Mouse (Mus musculus) cerebral cortex, adult 2 months (tissue): Measurements from ENCODE around the gene Fam98a.

ENCODE experiments used
- WGBS: fragments of 180-500 bp; shearing (Covaris S2); methylation state at CpG from one replicate; pipeline ENCODE4 v1.1.7; 2018; 5-methylcytosine and 5-hydroxymethylcytosine counted together

Fam98a gene

DNA sequence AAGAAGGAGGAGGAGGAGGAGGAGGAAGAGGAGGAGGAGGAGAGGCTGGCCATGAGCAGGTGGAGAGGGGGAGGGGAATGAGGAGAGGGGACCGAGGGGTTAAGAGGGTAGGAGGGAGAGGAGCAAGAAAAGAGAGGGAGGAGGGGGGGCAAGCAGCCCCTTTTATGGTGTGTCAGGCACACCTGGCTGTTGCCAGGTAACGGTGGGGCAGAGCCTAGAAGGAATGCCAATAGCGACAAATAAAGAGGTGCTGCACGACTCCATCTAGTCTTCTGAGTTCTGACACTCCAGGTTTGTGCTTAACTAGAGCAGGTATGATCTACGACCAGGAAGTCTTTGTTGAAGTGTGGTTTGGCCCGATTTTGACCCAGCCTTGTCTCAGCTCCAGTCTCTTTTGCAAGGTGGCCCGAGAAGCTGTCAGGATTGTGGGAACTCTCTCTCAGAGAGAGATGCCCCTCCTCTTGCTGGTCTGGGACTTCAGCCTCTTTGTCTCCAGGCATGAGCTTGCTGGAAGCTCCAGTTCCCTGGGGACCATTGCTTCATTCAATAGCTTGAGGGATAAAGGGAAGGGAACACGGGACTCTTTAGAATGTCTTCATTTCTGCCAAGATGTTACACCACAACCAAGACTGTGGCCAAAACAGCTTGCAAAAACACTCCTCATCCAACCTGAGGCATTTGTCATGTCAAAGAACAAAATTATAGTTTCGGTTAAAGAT lies 29.2 kb downstream of the Fam98a start:
- 39% methylated on average over 9 of the region's 9 CpGs for WGBS

GRCm38 (mm10) chr17:75521236-75521842 lies 30.4 kb downstream of the Fam98a start:
- 70% methylated on average over 6 of the region's 6 CpGs for WGBS

DNA sequence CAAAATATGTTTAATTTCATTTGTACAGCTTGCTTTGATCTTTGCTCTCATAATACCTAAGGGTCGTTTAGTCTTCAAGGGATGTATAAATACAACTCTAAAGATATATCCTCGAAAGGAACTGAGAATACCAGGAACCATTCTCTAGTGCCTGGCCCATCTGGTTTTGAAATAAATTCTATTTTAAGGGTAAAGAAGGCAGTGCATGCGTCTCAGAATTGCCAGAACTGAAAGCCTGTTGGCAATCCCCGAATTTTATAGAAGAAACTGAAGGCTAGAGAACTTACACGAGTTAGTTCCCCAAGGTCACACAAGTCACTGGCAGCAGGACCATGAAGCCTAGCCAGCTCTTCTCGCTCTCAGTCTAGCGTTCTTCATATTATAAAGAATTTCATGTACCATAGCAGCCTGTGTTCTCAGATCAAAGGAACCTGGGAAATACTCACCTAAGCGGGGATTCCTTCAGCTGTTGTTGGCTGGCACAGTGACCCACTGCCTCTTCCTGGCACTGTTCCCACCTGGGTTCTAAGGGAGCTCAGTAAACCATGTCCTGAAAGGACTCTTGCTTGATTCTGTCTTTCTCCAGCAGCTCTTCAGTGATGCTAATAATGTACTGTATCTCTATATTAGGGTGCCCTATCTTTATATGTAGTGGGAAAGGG lies 32.4 kb downstream of the Fam98a start:
- 40% methylated on average over 8 of the region's 8 CpGs for WGBS

GRCm38 (mm10) chr17:75518181-75518901 lies 33.4 kb downstream of the Fam98a start:
- WGBS: 66% methylated on average over 8 of the region's 8 CpGs

DNA sequence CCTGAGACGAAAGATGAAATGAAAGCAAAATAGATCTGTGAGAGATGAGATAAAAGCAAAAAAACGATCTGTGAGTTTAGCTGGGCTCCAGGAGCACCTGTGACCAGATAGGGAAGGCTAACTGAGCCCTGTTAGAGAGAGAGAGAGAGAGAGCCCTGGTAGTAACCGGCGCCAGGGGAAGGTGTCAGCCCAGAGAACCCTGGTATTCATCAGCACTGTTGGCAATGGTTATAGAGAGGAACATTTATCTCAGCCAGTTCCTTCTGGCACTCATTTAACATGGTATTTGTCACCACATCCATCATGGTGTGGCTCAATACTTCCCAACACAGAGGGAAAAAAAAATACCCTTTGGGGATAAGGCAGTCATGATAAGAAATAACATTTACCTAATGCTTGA lies 35.2 kb downstream of the Fam98a start:
- WGBS: 67% methylated on average over 4 of the region's 4 CpGs

DNA sequence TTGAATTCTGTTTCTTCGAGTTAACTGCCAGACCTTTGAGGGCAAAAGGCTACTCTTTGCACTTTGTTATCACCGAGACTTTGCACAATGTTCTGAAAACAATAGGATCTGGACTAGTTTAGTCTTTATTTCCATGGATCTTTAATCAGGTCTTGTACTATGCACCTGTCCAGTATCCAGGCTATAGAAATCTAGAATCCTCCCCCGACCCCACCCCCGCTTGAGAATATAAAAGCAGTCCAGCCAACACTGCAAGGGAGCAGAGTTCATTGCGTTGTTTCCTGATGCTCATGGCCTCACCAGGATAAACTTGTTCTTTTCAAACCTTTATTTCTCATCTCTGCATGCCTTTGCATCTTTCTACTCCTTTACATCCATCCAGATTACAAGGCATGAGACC lies 42.5 kb downstream of the Fam98a start:
- WGBS: 97% methylated on average over 5 of the region's 5 CpGs

DNA sequence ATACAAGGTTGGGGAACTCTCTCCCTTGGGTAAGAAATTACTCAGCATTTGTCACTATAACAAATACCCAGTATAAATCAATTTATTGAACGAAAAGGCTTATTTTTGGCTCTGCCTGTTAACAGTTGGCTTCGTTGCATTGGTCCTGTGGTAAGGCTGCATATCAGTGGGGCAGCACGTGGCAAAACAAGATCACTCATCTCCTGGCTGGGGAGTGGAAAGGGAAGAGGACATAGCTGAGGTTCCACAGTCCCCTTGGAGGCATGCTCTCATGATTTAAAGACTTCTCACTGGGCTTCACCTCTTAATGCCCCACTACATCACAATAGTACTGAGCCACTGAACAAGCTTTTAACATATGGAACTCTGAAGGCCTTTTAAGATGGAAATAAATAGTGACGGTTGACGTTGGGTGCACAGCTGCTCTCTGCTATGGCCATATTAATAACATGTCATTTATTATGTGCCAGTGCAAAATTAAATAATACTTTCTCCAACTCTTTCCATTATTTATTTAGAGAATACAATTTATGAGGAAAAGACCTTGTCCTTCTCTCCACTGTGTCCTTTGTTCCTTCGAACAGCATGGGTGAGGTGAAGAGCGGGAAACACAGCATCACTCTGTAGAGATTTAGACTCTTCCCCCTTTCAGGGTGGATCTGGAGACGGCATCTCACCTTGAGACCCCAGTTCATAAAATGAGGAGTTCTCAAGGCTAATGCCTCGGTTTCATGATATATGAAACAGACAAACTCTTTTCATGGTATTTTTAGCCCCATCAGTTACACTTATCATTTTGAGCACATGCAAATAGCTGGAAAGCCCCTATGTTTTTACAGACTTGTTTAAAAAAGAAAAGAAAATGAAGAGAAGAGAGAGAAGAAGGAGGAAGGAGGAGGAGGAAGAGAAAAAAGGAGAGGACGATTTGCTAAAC lies 44.8 kb downstream of the Fam98a start:
- WGBS: 90% methylated on average over 10 of the region's 10 CpGs

DNA sequence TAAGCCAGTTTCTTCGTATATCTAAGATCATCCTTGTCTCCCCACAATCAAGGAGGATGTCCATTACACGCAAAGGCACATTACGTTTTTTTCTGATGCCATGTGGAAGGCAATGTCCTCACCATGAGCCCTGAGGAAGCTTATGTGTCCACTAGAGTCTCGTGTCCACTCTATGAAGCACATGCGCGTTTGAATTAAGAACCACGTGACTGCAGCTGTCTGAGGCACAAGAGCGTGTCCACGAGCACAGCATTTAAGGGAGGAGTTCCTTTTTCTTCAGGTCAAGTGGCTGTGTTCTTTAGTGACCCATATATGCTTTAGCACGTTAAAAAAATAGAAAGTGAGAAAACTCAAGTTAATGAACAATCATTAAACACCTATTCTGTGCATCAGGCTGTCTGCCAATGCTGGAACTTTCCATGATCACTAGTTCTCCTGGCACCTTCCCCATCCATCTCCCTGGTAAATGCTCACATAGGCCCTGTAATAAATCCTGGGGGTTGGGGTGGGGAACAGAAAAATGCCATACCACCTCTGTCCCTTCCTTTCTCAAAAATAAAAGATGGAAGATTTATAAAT lies 45.6 kb downstream of the Fam98a start:
- 90% methylated on average over 10 of the region's 10 CpGs for WGBS

DNA sequence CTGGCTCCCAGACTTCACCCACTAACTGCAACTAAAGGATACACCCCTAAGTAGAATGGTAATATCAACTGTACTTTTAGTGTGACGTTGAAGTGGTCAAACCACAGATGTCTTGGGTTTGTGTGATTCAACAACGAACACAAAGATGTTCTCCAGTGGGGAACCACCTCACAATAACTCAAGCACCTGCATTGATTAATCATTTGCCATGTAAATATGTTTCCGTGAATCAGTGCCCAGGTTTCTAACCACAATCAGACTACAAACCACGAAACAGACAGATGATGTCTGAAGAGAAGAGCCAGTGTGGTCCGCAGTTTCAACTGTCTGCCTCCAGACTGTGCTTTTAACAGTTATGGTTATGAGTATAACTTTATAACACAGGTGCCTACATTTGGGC lies 46.7 kb downstream of the Fam98a start:
- 96% methylated on average over 5 of the region's 5 CpGs for WGBS

- WGBS: 76% methylated on average over 3 of the region's 3 CpGs
These were observed 48.7 kb downstream of the Fam98a start for GRCm38 (mm10) chr17:75503031-75503430.

GRCm38 (mm10) chr17:75498241-75498651 lies 53.5 kb downstream of the Fam98a start:
- 38% methylated on average over 6 of the region's 6 CpGs for WGBS

GRCm38 (mm10) chr17:75495213-75495612 lies 56.5 kb downstream of the Fam98a start:
- WGBS: 83% methylated on average over 4 of the region's 4 CpGs
